Mouse (Mus musculus): Measurements from ENCODE around the gene Rpl21. TPM values are rescaled to one million over a fixed set of nuclear protein-coding genes. Genes with fewer than 3 reads are reported as not detected.
"Not testable (repeated sequence)": the region's sequence is repeated elsewhere in the genome, so short reads cannot be mapped to it uniquely, and the experiment has no call there.

Rpl21 gene
- polyA plus RNA-seq, 1 experiment from 2014 or later = 546 TPM

GRCm38 (mm10) chr5:146872981-146873631 lies 40.4 kb downstream of the Rpl21 start:
- Histone ChIP-seq H3K27me3 (ENCODE audit: control insufficient read depth, insufficient read depth, low read depth, low read length) (no peaks in the 10 kb centered on the region), H3K9me3 (ENCODE audit: control insufficient read depth, low read length) (no peaks in the 10 kb centered on the region; the same call in 1 of the 2 replicates), H3K4me1 (replicated peaks; ENCODE audit: control insufficient read depth, insufficient read depth, low read length) (no peaks in the 10 kb centered on the region), H3K9ac (ENCODE audit: low read length) (no peak overlapping the region), H3K4me3 (ENCODE audit: low read length) (no peak overlapping the region), H3K4me2 (ENCODE audit: low read depth, low read length) (no peak overlapping the region), H3K27ac (ENCODE audit: low read length) (no peak overlapping the region), H3K36me3 (ENCODE audit: control insufficient read depth, insufficient read depth, low read length) (no peaks in the 10 kb centered on the region)
- WGBS = 80% methylated on average over 5 of the region's 5 CpGs
- ATAC-seq (ENCODE audit: low read depth) = no peak

GRCm38 (mm10) chr5:146876024-146876423 lies 43.3 kb downstream of the Rpl21 start:
- no peak overlapping the region for H3K4me2 ChIP-seq (ENCODE audit: low read depth, low read length)
- 45% methylated on average over 2 of the region's 2 CpGs for WGBS
- no peaks in the 10 kb centered on the region for H3K36me3 ChIP-seq (ENCODE audit: control insufficient read depth, insufficient read depth, low read length)
- H3K9ac ChIP-seq (ENCODE audit: low read length) = no peak overlapping the region
- no peaks in the 10 kb centered on the region for H3K4me1 ChIP-seq (replicated peaks; ENCODE audit: control insufficient read depth, insufficient read depth, low read length)
- H3K27me3 ChIP-seq (ENCODE audit: control insufficient read depth, insufficient read depth, low read depth, low read length) = no peaks in the 10 kb centered on the region
- H3K4me3 ChIP-seq (ENCODE audit: low read length) = no peak overlapping the region
- no peaks in the 10 kb centered on the region for H3K9me3 ChIP-seq (ENCODE audit: control insufficient read depth, low read length)
- H3K27ac ChIP-seq (ENCODE audit: low read length) = no peak overlapping the region
- ATAC-seq (ENCODE audit: low read depth) = no peak

- 69% methylated on average over 5 of the region's 6 CpGs for WGBS
- H3K4me2 ChIP-seq (ENCODE audit: low read depth, low read length); H3K27ac ChIP-seq (ENCODE audit: low read length); H3K9me3 ChIP-seq (ENCODE audit: control insufficient read depth, low read length); H3K36me3 ChIP-seq (ENCODE audit: control insufficient read depth, insufficient read depth, low read length); H3K4me1 ChIP-seq (replicated peaks; ENCODE audit: control insufficient read depth, insufficient read depth, low read length); H3K9ac ChIP-seq (ENCODE audit: low read length); H3K27me3 ChIP-seq (ENCODE audit: control insufficient read depth, insufficient read depth, low read depth, low read length); H3K4me3 ChIP-seq (ENCODE audit: low read length): not testable (repeated sequence)
- 0 out of 2 replicates have a peak, but pooled peaks have one; percentile 59 for ATAC-seq (ENCODE audit: low read depth)
Measured at GRCm38 (mm10) chr5:146877882-146878281, 45.2 kb downstream of the Rpl21 start.

- H3K9ac ChIP-seq (ENCODE audit: low read length) = no peak overlapping the region
- 68% methylated on average over 6 of the region's 6 CpGs for WGBS
- H3K36me3 ChIP-seq (ENCODE audit: control insufficient read depth, insufficient read depth, low read length) = no peaks in the 10 kb centered on the region
- no peaks in the 10 kb centered on the region for H3K9me3 ChIP-seq (ENCODE audit: control insufficient read depth, low read length)
- H3K4me3 ChIP-seq (ENCODE audit: low read length) = no peak overlapping the region
- H3K27me3 ChIP-seq (ENCODE audit: control insufficient read depth, insufficient read depth, low read depth, low read length) = no peaks in the 10 kb centered on the region
- H3K27ac ChIP-seq (ENCODE audit: low read length) = no peak overlapping the region
- no peak overlapping the region for H3K4me2 ChIP-seq (ENCODE audit: low read depth, low read length)
- H3K4me1 ChIP-seq (replicated peaks; ENCODE audit: control insufficient read depth, insufficient read depth, low read length) = no peaks in the 10 kb centered on the region
- no peak for ATAC-seq (ENCODE audit: low read depth)
Measured at GRCm38 (mm10) chr5:146882261-146882660, 49.6 kb downstream of the Rpl21 start.

- H3K27me3 ChIP-seq (ENCODE audit: control insufficient read depth, insufficient read depth, low read depth, low read length) = no peaks in the 10 kb centered on the region
- H3K36me3 ChIP-seq (ENCODE audit: control insufficient read depth, insufficient read depth, low read length) = no peaks in the 10 kb centered on the region
- no peaks in the 10 kb centered on the region for H3K9me3 ChIP-seq (ENCODE audit: control insufficient read depth, low read length)
- no peak overlapping the region for H3K27ac ChIP-seq (ENCODE audit: low read length)
- H3K9ac ChIP-seq (ENCODE audit: low read length) = no peak overlapping the region
- ATAC-seq (ENCODE audit: low read depth) = no peak
- H3K4me1 ChIP-seq (replicated peaks; ENCODE audit: control insufficient read depth, insufficient read depth, low read length) = no peaks in the 10 kb centered on the region
- WGBS = 65% methylated on average over 7 of the region's 7 CpGs
- no peak overlapping the region for H3K4me3 ChIP-seq (ENCODE audit: low read length)
- no peak overlapping the region for H3K4me2 ChIP-seq (ENCODE audit: low read depth, low read length)
Measured at GRCm38 (mm10) chr5:146883053-146883452, 50.4 kb downstream of the Rpl21 start.

- Histone ChIP-seq H3K4me3 (ENCODE audit: low read length) (no peak overlapping the region), H3K9ac (ENCODE audit: low read length) (no peak overlapping the region), H3K4me1 (replicated peaks; ENCODE audit: control insufficient read depth, insufficient read depth, low read length) (no peaks in the 10 kb centered on the region), H3K36me3 (ENCODE audit: control insufficient read depth, insufficient read depth, low read length) (no peaks in the 10 kb centered on the region), H3K9me3 (ENCODE audit: control insufficient read depth, low read length) (no peaks in the 10 kb centered on the region), H3K27me3 (ENCODE audit: control insufficient read depth, insufficient read depth, low read depth, low read length) (no peaks in the 10 kb centered on the region), H3K4me2 (ENCODE audit: low read depth, low read length) (no peak overlapping the region), H3K27ac (ENCODE audit: low read length) (no peak overlapping the region)
- WGBS = 76% methylated on average over 15 of the region's 15 CpGs
- no peak for ATAC-seq (ENCODE audit: low read depth)
Measured at GRCm38 (mm10) chr5:146883486-146884272, 51.0 kb downstream of the Rpl21 start.

Other genes starting within 250 kb of the Rpl21 start
- gene Gpr12, start 247.7 kb upstream of the Rpl21 start, polyA plus RNA-seq (2015; fragmentation: Nextera tagmentation; extraction: Ambion mirVana) = not detected in 2 replicates
- gene Usp12, start 37.9 kb upstream of the Rpl21 start, polyA plus RNA-seq (2015; fragmentation: Nextera tagmentation; extraction: Ambion mirVana) = 17.0 and 17.2 TPM in 2 replicates
- gene Rasl11a, start 12.2 kb downstream of the Rpl21 start, polyA plus RNA-seq (2015; fragmentation: Nextera tagmentation; extraction: Ambion mirVana) = 30.0 and 33.9 TPM in 2 replicates
- 118 and 121 TPM in 2 replicates for gene Gtf3a, start 115.8 kb downstream of the Rpl21 start, polyA plus RNA-seq (2015; fragmentation: Nextera tagmentation; extraction: Ambion mirVana)
- gene Mtif3, start 130.9 kb downstream of the Rpl21 start, polyA plus RNA-seq (2015; fragmentation: Nextera tagmentation; extraction: Ambion mirVana) = 20.2 and 21.0 TPM in 2 replicates
- 19.7 and 19.8 TPM in 2 replicates for gene Lnx2, start 243.7 kb downstream of the Rpl21 start, polyA plus RNA-seq (2015; fragmentation: Nextera tagmentation; extraction: Ambion mirVana)
- gene Polr1d, start 244.2 kb downstream of the Rpl21 start, polyA plus RNA-seq (2015; fragmentation: Nextera tagmentation; extraction: Ambion mirVana) = 118 and 120 TPM in 2 replicates

Data from lung, embryonic 16.5 days (tissue).